Comparison of ENCODE assay signal across 8 mouse cellular contexts in genomic region chr16:22429377-22429776, GRCm38 (mm10). TPM values are rescaled to one million over a fixed set of nuclear protein-coding genes. Genes with fewer than 3 reads are reported as not detected.
DNase-seq lines count a peak whose midpoint lies in the region; ATAC-seq lines count a peak whose summit lies in the region.

No protein-coding gene starts in this region.

- peaks cover 6% of the 10 kb centered on the region for H3K36me3 ChIP-seq in heart, embryonic 13.5 days
- no peaks in the 10 kb centered on the region for H3K36me3 ChIP-seq in hindbrain, embryonic 15.5 days
- H3K36me3 ChIP-seq in midbrain, embryonic 12.5 days, result no peaks in the 10 kb centered on the region

- ATAC-seq in heart, embryonic 13.5 days (ENCODE audit: extremely low read depth, insufficient number of reproducible peaks, low FRiP score, low TSS enrichment), result no peak
- ATAC-seq in hindbrain, embryonic 15.5 days (ENCODE audit: low FRiP score, low read depth), result no peak
- peak; percentile 16; the same call in 1 of the 2 replicates for ATAC-seq in midbrain, embryonic 12.5 days (ENCODE audit: low FRiP score, low read depth)

- peak overlapping the region; percentile 63 for H3K9ac ChIP-seq in heart, embryonic 13.5 days
- no peak overlapping the region for H3K9ac ChIP-seq in hindbrain, embryonic 15.5 days
- no peak overlapping the region for H3K9ac ChIP-seq in midbrain, embryonic 12.5 days (replicated peaks)

- peak overlapping the region; percentile 64 for H3K27ac ChIP-seq in heart, embryonic 13.5 days (replicated peaks)
- H3K27ac ChIP-seq in hindbrain, embryonic 15.5 days (replicated peaks), result peak overlapping the region; percentile 59
- 0 out of 2 replicates have a peak overlapping the region, but pooled peaks have one; percentile 46 for H3K27ac ChIP-seq in midbrain, embryonic 12.5 days (replicated peaks)

- peaks cover 35% of the 10 kb centered on the region for H3K4me1 ChIP-seq in heart, embryonic 13.5 days
- peaks cover 45% of the 10 kb centered on the region for H3K4me1 ChIP-seq in hindbrain, embryonic 15.5 days (replicated peaks)
- H3K4me1 ChIP-seq in midbrain, embryonic 12.5 days, result peaks cover 40% of the 10 kb centered on the region

- 9% methylated on average over 8 of the region's 8 CpGs for WGBS in heart, embryonic 13.5 days
- WGBS in hindbrain, embryonic 15.5 days, result 1% methylated on average over 8 of the region's 8 CpGs
- 3% methylated on average over 8 of the region's 8 CpGs for WGBS in midbrain, embryonic 12.5 days

- H3K4me3 ChIP-seq in heart, embryonic 13.5 days, result peak overlapping the region; percentile 27
- peak overlapping the region; percentile 27 for H3K4me3 ChIP-seq in hindbrain, embryonic 15.5 days
- peak overlapping the region; percentile 16; the same call in 1 of the 2 replicates for H3K4me3 ChIP-seq in midbrain, embryonic 12.5 days

- H3K9me3 ChIP-seq in heart, embryonic 13.5 days, result no peaks in the 10 kb centered on the region
- no peaks in the 10 kb centered on the region for H3K9me3 ChIP-seq in hindbrain, embryonic 15.5 days
- no peaks in the 10 kb centered on the region for H3K9me3 ChIP-seq in midbrain, embryonic 12.5 days

- no peaks in the 10 kb centered on the region for H3K27me3 ChIP-seq in heart, embryonic 13.5 days (replicated peaks)
- peaks cover 22% of the 10 kb centered on the region; the same call in 1 of the 2 replicates for H3K27me3 ChIP-seq in hindbrain, embryonic 15.5 days
- peaks cover 62% of the 10 kb centered on the region for H3K27me3 ChIP-seq in midbrain, embryonic 12.5 days

- peak overlapping the region; percentile 63 for H3K4me2 ChIP-seq in heart, embryonic 13.5 days
- peak overlapping the region; percentile 58 for H3K4me2 ChIP-seq in hindbrain, embryonic 15.5 days
- H3K4me2 ChIP-seq in midbrain, embryonic 12.5 days (replicated peaks), result peak overlapping the region; percentile 40

- DNase-seq in heart, postnatal 4 days, result no peak
- DNase-seq in ZHBTc4 (ENCODE audit: low read depth, low spot score), result peak; percentile 90
- DNase-seq in ovary, adult 18-20 months (ENCODE audit: low spot score), result no peak
- DNase-seq in spleen, postnatal 10 days (ENCODE audit: low spot score in 2 of 2), result no peak
- no peak for DNase-seq in cerebellum, adult 9-10 months

RNA-seq across cellular contexts. Expression of gene Etv5, which starts 10.1 kb away (rescaled TPM):
- polyA plus RNA-seq in heart, embryonic 13.5 days (2015; fragmentation: Nextera tagmentation; extraction: Ambion mirVana), result 22.1 and 25.1 TPM in 2 replicates
- 10 to 100 TPM; 11.6 to 14.5 TPM for total RNA-seq in heart, postnatal 4 days (2021)
- 21.7 and 32.1 TPM in 2 replicates for polyA plus RNA-seq in hindbrain, embryonic 15.5 days (2015; fragmentation: Nextera tagmentation; extraction: Ambion mirVana)
- polyA plus RNA-seq in midbrain, embryonic 12.5 days (2016; fragmentation: Nextera tagmentation; extraction: Ambion mirVana), result 10.8 and 11.8 TPM in 2 replicates
